Mouse (Mus musculus) gastrocnemius, postnatal 4 days (tissue): ENCODE measurements around the gene Sphkap. TPM values are rescaled to one million over a fixed set of nuclear protein-coding genes. Genes with fewer than 3 reads are reported as not detected.

Source experiments
- DNase-seq, 2 experiments: peaks; one replicate each; pipeline ENCODE4 v3.0.0; 2021 to 2022; ENCODE audit warnings: low spot score in 2 of 2, mixed read lengths in 2 of 2
- total RNA-seq, 2 experiments: library from RNA; stranded (reverse); gene quantifications; 2 replicates each; pipeline ENCODE4 v1.2.3; 2021

Sphkap gene
- total RNA-seq, 2 experiments from 2014 or later: 0.54 TPM

DNA sequence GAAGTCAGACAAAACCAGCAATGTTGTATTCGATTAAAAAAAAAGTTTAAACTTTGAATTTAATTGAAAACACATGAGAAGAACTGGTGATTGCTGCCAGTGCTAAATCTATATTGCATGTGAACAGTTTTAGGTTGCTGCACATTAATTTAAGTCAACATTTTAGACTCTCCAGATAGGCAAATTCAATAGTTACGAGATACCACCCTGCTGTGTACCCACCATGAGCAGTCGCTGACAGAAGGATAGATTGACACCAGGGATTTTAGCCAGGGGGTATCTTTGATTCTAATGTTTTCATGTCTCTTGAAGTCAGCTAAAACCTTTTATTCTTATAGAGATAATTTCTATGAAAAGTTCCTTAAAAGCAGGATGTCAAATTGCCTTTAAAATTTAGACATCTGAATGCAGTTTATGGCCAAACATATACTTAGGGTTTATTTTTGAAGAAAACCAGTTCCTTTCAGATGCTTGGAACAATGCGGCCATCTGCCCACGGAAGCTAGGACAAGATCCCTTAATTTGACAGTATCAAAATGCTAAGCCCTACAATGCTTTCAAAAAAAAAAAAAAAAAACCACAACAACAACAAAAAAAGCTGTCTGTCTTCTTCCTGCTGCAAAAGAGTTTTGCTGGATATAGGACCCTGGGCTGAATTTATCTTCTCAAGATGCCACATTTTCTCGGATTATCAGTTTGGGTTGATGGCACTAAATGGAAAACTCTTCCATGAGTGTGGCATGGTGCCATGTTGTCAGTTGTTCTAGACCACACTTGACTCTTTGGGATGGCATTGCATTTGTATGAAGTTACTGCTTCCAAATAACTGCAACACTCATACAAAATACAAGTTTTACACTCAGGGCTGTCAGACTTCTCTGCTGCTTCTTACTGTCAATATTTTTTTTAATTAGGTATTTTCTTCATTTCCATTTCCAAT lies 110.6 kb downstream of the Sphkap start:
- DNase-seq: no peak

DNA sequence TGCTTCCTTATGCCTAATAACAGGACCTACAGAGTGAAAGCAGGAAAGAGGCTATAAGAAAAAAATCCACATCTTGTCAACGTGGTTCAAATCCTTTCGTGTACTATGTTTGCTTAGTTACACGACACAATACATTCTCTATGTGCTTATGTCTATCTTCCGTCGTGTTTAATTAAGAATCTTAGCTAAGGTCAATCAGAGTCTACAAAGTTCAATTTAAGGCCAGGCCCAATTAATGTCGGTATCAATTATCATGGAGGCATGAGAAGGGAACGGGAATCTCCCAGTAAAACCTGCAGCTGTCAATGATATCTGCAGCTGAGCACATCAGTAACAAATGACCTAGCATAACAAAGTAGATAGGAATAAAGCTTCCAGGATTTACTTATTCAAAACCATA lies 122.1 kb downstream of the Sphkap start:
- no peak for DNase-seq

DNA sequence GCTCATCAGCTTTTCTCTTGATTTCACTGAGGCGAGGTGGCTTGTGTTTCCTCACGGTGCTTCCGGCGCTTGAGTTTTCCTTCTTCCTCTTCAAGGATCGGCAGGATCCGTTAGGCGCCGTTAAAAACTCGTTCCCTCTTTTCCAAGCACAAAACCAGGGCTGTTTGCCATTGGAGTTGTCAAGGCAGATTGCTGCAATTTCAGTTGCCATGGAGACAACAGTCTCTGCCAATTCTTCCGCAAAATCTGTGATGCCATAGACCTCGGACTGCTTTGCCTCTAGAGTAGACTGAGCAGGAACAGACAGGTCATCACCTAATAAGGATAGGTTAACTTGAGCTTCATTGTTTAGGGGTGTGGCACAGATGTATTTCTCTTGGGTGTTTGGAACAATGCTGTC lies 131.0 kb downstream of the Sphkap start:
- DNase-seq: no peak

DNA sequence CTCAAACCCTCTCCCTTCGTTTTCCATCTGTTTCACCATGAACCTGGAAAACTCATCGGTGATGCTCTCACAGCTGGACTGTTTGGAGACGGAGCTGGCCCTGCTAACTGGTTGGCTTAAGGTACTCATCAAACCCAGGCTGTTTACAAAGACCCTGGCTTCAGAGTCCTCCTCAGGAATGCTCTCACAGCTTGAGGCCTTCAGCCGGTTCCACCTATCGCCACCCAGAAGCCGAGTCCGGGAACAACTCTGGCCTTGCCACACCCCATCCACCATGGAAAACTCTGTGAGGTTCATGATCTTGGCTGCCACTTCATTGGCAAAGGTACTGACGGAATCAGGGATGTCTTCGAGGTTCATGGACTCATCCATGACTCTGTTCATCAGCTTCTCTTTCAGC lies 131.4 kb downstream of the Sphkap start:
- DNase-seq: no peak

DNA sequence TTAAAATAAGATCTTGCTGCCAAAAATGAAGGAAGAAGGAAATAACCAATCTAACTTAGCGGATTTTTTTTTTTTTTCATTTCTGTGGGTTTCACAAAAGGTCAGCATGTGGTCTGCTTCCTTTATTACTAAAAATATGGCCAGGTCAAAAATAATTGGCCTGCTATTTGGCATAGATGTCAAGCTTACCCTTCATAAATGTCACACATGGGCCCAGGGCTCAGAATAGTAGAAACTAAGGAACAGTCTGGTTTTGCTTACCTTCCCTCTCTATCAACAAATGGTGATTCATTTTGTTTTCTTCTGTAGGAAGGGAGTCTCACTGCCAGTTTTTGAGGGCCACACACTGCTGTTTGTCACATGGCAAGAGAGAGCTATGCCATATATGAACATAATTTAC lies 156.3 kb downstream of the Sphkap start:
- DNase-seq: no peak

DNA sequence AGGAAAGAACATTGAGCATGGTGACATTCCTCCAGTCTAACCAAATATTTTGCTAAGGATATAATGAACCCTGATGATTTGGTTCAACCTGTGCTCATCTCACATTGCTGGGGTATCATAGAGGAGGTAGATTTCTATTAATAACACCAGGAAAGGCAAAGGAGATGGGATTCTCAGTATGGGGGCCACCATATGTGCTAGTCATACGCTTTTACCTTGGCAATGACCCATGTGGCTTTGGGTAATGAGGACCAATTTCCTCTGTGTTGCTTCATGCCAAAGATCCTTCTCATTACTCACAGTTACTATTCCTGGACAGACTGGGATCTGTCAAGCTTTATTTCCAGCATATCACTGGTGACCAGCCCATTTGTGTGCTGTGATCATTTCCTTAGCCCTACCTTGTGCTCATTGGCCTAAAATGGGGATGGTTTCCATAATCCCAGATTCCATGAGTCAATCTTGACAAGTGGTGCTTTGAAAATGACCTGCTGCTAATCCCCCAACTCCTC lies 159.7 kb downstream of the Sphkap start:
- DNase-seq: no peak

DNA sequence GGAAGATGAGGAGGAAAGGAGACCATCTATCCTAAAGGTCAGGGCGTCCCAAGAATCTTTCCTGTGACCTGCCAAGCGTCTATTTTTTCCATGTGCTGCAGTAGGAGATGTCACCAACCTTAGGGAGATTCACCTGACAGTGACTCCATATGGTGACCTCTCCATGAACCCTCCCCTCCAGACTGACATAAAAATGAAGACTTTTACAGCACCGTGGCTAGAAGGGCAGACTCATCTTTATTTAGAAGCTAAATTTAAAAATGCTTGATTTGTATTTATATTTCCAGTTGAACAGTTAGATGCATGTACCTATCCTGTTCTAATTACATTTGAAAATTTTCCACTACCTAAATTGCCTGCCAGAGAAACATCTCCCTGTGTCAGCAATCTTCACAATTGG lies 180.1 kb downstream of the Sphkap start:
- DNase-seq: no peak

DNA sequence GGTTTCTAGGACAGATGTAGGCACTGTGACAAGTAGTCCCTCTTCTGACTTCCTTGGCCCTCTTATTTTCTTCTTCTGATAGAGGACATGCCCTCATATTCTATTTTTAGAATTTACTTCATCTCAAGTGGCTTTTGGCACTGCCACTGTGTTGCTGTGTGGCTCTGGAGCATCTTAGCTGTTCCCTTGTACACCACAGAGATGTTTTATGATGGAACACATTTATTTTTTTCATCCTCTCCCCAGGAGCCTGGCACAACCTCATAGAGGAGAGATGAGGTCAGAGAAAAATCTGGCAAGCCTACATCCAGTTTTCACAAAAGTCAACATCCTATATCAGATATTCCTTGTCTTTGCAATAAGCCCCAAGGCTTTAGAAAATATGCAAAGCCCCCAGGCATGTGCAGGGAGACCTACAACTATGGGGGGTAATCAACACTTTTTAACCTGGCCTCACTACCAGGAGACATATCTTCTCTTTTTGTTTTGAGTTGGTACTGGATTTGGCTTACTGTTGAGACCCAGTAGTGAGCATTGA lies 183.5 kb downstream of the Sphkap start:
- DNase-seq: no peak

DNA sequence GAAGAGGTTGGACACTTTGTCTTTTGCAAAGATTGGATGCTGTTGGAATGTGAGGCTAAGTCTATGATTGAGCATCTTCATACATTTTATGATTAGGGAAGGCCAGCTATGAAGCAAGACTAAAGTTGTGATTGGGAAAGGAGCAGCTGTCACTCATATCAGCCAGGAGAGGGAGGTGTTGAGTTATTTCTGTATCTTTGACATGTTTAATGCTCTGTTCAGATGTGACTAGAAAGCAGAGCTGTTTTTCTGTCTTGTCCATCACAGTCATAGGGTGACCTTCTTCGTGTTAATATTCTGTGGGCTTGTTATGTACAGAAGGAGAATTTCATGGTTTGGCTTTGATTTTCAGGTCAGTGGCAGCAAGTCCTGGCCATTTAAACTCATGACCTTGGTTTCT lies 184.9 kb downstream of the Sphkap start:
- no peak for DNase-seq

DNA sequence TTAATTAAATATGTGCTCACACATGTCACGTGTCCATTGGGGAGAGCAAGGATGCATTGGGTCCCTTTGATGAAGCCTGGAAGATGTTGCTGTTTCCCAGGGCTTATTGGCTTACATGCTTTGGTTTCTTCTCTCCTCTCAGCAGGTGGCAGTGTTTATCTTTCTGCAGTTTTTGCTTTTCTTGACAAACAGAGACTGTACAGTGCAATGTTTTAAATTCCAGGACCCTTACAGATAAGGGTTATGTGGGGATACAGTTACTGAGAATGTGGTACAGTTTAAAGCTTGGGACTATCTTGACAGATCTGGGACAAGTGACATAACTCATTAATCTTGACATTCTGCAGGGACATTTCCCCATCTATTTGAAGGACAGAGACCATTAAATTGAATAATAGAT lies 189.7 kb downstream of the Sphkap start:
- DNase-seq: no peak

DNA sequence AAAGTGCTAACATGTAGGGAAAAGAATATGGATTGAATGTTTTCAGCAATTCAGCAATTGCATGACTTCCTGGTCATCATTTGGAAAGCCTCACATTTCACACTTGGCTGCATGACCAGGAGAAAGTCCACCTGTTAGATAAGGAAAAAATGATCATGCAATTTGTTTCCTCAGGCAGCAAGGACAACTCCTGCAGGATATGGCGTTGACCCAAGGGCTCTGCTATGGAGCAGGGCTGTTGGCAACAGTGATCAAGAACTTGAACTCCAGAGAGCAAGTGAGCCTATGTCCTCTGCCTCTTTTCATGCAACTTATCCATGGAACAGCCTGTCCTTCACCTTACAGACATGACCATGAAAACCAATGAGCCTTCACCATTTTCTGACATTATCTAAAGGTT lies 198.0 kb downstream of the Sphkap start:
- DNase-seq: no peak

Other genes starting within 250 kb of the Sphkap start
- gene Daw1, start 248.4 kb downstream of the Sphkap start, total RNA-seq: not detected